Mouse (Mus musculus) kidney, adult 2 months (tissue): ENCODE data around the gene Phf6.

Source experiments
- CTCF ChIP-seq: fragments of 200-500 bp; conservative IDR thresholded peaks from 2 replicates; pipeline ENCODE4 v1.5.1; 2011; ENCODE audit warnings: low read depth, mild to moderate bottlenecking, control low read depth, low read length, moderate library complexity, mixed read lengths; ENCODE audit not compliant: insufficient read depth, insufficient read length
- POLR2A ChIP-seq: fragments of 200-500 bp; IDR thresholded peaks from one replicate; pipeline ENCODE4 v1.6.1; 2011; ENCODE audit warnings: low read depth, low read length, control low read depth

- TF ChIP-seq CTCF (no peak), POLR2A (no peak)
Measured at GRCm38 (mm10) chrX:52929779-52930178, 17.7 kb downstream of the Phf6 start.
